Mouse (Mus musculus): ENCODE data around the gene Itih4. TPM values are rescaled to one million over a fixed set of nuclear protein-coding genes. Genes with fewer than 3 reads are reported as not detected.

The Itih4 gene
- polyA plus RNA-seq, 1 experiment = not detected

- Histone ChIP-seq H3K9ac (ENCODE audit: low read depth, poor library complexity, severe bottlenecking) (no peak overlapping the region), H3K27me3 (ENCODE audit: control insufficient read depth, insufficient read depth, low read length, poor library complexity, severe bottlenecking) (no peaks in the 10 kb centered on the region), H3K9me3 (replicated peaks; ENCODE audit: control insufficient read depth, insufficient read depth, low read length, poor library complexity, severe bottlenecking) (no peaks in the 10 kb centered on the region), H3K36me3 (ENCODE audit: control insufficient read depth, insufficient read depth, low read length, poor library complexity, severe bottlenecking) (no peaks in the 10 kb centered on the region), H3K27ac (ENCODE audit: insufficient read depth, low read length) (no peak overlapping the region), H3K4me1 (ENCODE audit: control insufficient read depth, insufficient read depth, low read length) (peaks cover 2% of the 10 kb centered on the region), H3K4me3 (ENCODE audit: low read depth, low read length) (no peak overlapping the region)
- TF ChIP-seq EP300 (IDR thresholded peaks at IDR 0.05; ENCODE audit: insufficient read depth, low read depth, low read length) = no peak
Observed at GRCm38 (mm10) chr14:30880811-30881717, 5.2 kb upstream of the Itih4 start.

DNA sequence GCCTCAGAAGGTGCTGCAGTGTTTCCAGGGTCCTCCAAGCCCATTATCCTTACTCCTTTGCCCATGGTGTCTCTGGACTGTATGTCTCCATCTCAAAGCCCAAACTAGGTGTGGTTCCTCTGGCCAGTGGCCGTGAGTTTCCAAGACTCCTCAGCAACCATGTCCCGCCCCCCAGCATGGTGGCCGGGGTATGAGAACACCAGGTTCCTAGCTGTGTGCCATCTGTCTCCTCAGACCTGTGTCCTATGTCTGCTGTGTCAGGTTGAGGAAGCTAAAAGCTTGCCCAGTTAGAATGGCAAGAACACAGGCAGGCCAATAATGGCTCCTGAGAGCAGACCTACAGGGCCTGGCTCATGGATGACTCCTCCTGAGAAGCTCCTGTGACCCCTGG lies 4.6 kb upstream of the Itih4 start:
- no peaks in the 10 kb centered on the region for H3K27me3 ChIP-seq (ENCODE audit: control insufficient read depth, insufficient read depth, low read length, poor library complexity, severe bottlenecking)
- peaks cover 2% of the 10 kb centered on the region for H3K4me1 ChIP-seq (ENCODE audit: control insufficient read depth, insufficient read depth, low read length)
- no peak for TF ChIP-seq POLR2A (IDR thresholded peaks at IDR 0.05; ENCODE audit: insufficient read depth, low read length)
- peak; percentile 4 for TF ChIP-seq CTCF (IDR thresholded peaks at IDR 0.05; ENCODE audit: low read depth, low read length)
- no peaks in the 10 kb centered on the region for H3K36me3 ChIP-seq (ENCODE audit: control insufficient read depth, insufficient read depth, low read length, poor library complexity, severe bottlenecking)
- no peak overlapping the region for H3K9ac ChIP-seq (ENCODE audit: low read depth, poor library complexity, severe bottlenecking)
- H3K4me3 ChIP-seq (ENCODE audit: low read depth, low read length) = no peak overlapping the region
- no peak overlapping the region for H3K27ac ChIP-seq (ENCODE audit: insufficient read depth, low read length)
- H3K9me3 ChIP-seq (replicated peaks; ENCODE audit: control insufficient read depth, insufficient read depth, low read length, poor library complexity, severe bottlenecking) = no peaks in the 10 kb centered on the region

- TF ChIP-seq CTCF (IDR thresholded peaks at IDR 0.05; ENCODE audit: low read depth, low read length) (no peak), EP300 (IDR thresholded peaks at IDR 0.05; ENCODE audit: insufficient read depth, low read depth, low read length) (no peak), POLR2A (IDR thresholded peaks at IDR 0.05; ENCODE audit: insufficient read depth, low read length) (no peak)
- Histone ChIP-seq H3K4me3 (ENCODE audit: low read depth, low read length) (no peak overlapping the region), H3K9ac (ENCODE audit: low read depth, poor library complexity, severe bottlenecking) (no peak overlapping the region), H3K9me3 (replicated peaks; ENCODE audit: control insufficient read depth, insufficient read depth, low read length, poor library complexity, severe bottlenecking) (no peaks in the 10 kb centered on the region), H3K27ac (ENCODE audit: insufficient read depth, low read length) (no peak overlapping the region), H3K27me3 (ENCODE audit: control insufficient read depth, insufficient read depth, low read length, poor library complexity, severe bottlenecking) (no peaks in the 10 kb centered on the region), H3K36me3 (ENCODE audit: control insufficient read depth, insufficient read depth, low read length, poor library complexity, severe bottlenecking) (no peaks in the 10 kb centered on the region), H3K4me1 (ENCODE audit: control insufficient read depth, insufficient read depth, low read length) (peaks cover 2% of the 10 kb centered on the region)
Observed at GRCm38 (mm10) chr14:30885298-30885697, 978 bp upstream of the Itih4 start.

- H3K27me3 ChIP-seq (ENCODE audit: control insufficient read depth, insufficient read depth, low read length, poor library complexity, severe bottlenecking) = no peaks in the 10 kb centered on the region
- H3K4me1 ChIP-seq (ENCODE audit: control insufficient read depth, insufficient read depth, low read length) = peaks cover 2% of the 10 kb centered on the region
- H3K9me3 ChIP-seq (replicated peaks; ENCODE audit: control insufficient read depth, insufficient read depth, low read length, poor library complexity, severe bottlenecking) = no peaks in the 10 kb centered on the region
- H3K4me3 ChIP-seq (ENCODE audit: low read depth, low read length) = no peak overlapping the region
- H3K9ac ChIP-seq (ENCODE audit: low read depth, poor library complexity, severe bottlenecking) = no peak overlapping the region
- no peak for TF ChIP-seq EP300 (IDR thresholded peaks at IDR 0.05; ENCODE audit: insufficient read depth, low read depth, low read length)
- TF ChIP-seq CTCF (IDR thresholded peaks at IDR 0.05; ENCODE audit: low read depth, low read length) = peak; percentile 53
- TF ChIP-seq POLR2A (IDR thresholded peaks at IDR 0.05; ENCODE audit: insufficient read depth, low read length) = no peak
- no peak overlapping the region for H3K27ac ChIP-seq (ENCODE audit: insufficient read depth, low read length)
- H3K36me3 ChIP-seq (ENCODE audit: control insufficient read depth, insufficient read depth, low read length, poor library complexity, severe bottlenecking) = no peaks in the 10 kb centered on the region
Observed at GRCm38 (mm10) chr14:30888271-30888732, 2.0 kb downstream of the Itih4 start.

- H3K4me3 ChIP-seq (ENCODE audit: low read depth, low read length) = no peak overlapping the region
- H3K9ac ChIP-seq (ENCODE audit: low read depth, poor library complexity, severe bottlenecking) = no peak overlapping the region
- H3K9me3 ChIP-seq (replicated peaks; ENCODE audit: control insufficient read depth, insufficient read depth, low read length, poor library complexity, severe bottlenecking) = no peaks in the 10 kb centered on the region
- H3K36me3 ChIP-seq (ENCODE audit: control insufficient read depth, insufficient read depth, low read length, poor library complexity, severe bottlenecking) = no peaks in the 10 kb centered on the region
- no peaks in the 10 kb centered on the region for H3K27me3 ChIP-seq (ENCODE audit: control insufficient read depth, insufficient read depth, low read length, poor library complexity, severe bottlenecking)
- no peak overlapping the region for H3K27ac ChIP-seq (ENCODE audit: insufficient read depth, low read length)
- no peaks in the 10 kb centered on the region for H3K4me1 ChIP-seq (ENCODE audit: control insufficient read depth, insufficient read depth, low read length)
- TF ChIP-seq EP300 (IDR thresholded peaks at IDR 0.05; ENCODE audit: insufficient read depth, low read depth, low read length) (no peak), POLR2A (IDR thresholded peaks at IDR 0.05; ENCODE audit: insufficient read depth, low read length) (no peak), CTCF (IDR thresholded peaks at IDR 0.05; ENCODE audit: low read depth, low read length) (no peak)
Observed at GRCm38 (mm10) chr14:30899972-30900371, 13.7 kb downstream of the Itih4 start.

GRCm38 (mm10) chr14:30902628-30903027 lies 16.4 kb downstream of the Itih4 start:
- TF ChIP-seq EP300 (IDR thresholded peaks at IDR 0.05; ENCODE audit: insufficient read depth, low read depth, low read length) (no peak), POLR2A (IDR thresholded peaks at IDR 0.05; ENCODE audit: insufficient read depth, low read length) (no peak), CTCF (IDR thresholded peaks at IDR 0.05; ENCODE audit: low read depth, low read length) (no peak)
- no peak overlapping the region for H3K9ac ChIP-seq (ENCODE audit: low read depth, poor library complexity, severe bottlenecking)
- no peaks in the 10 kb centered on the region for H3K36me3 ChIP-seq (ENCODE audit: control insufficient read depth, insufficient read depth, low read length, poor library complexity, severe bottlenecking)
- no peaks in the 10 kb centered on the region for H3K4me1 ChIP-seq (ENCODE audit: control insufficient read depth, insufficient read depth, low read length)
- H3K27ac ChIP-seq (ENCODE audit: insufficient read depth, low read length) = no peak overlapping the region
- no peak overlapping the region for H3K4me3 ChIP-seq (ENCODE audit: low read depth, low read length)
- H3K27me3 ChIP-seq (ENCODE audit: control insufficient read depth, insufficient read depth, low read length, poor library complexity, severe bottlenecking) = no peaks in the 10 kb centered on the region
- no peaks in the 10 kb centered on the region for H3K9me3 ChIP-seq (replicated peaks; ENCODE audit: control insufficient read depth, insufficient read depth, low read length, poor library complexity, severe bottlenecking)
